ENCODE assay signal across 23 mouse cellular contexts in genomic region chr12:51326819-51327218, GRCm38 (mm10). TPM values are rescaled to one million over a fixed set of nuclear protein-coding genes. Genes with fewer than 3 reads are reported as not detected.
A peak's percentile ranks its signal among the peaks of the same experiment; 100 is the strongest.
DNase-seq lines count a peak whose midpoint lies in the region; ATAC-seq and TF ChIP-seq lines count a peak whose summit lies in the region.
"Had no signal": no experiment of that assay in that cellular context is flagged by ENCODE, and none has a peak within 500 bp of the region (broad histone marks: within the 10 kb centered on the region; RNA-seq: fewer than 3 reads in every experiment).

No protein-coding gene starts in this region.

- no peaks in the 10 kb centered on the region for H3K27me3 ChIP-seq in liver, postnatal 0 days (ENCODE audit: insufficient read depth, low read length)
- H3K27me3 ChIP-seq: forebrain, embryonic 13.5 days; heart, embryonic 12.5 days; heart, embryonic 15.5 days; Patski had no signal

- H3K36me3 ChIP-seq in liver, postnatal 0 days (replicated peaks; ENCODE audit: insufficient read depth, low read length): no peaks in the 10 kb centered on the region
- H3K36me3 ChIP-seq: forebrain, embryonic 10.5 days; heart, embryonic 12.5 days; heart, embryonic 15.5 days had no signal

- H3K4me1 ChIP-seq in liver, postnatal 0 days (ENCODE audit: insufficient read depth): no peaks in the 10 kb centered on the region
- H3K4me1 ChIP-seq: forebrain, embryonic 13.5 days; heart, embryonic 12.5 days; heart, embryonic 15.5 days had no signal

- no peak for TF ChIP-seq CTCF in liver, postnatal 0 days (IDR thresholded peaks at IDR 0.05; ENCODE audit: low read depth)

- H3K9ac ChIP-seq in liver, postnatal 0 days (replicated peaks): no peak overlapping the region
- H3K9ac ChIP-seq: forebrain, embryonic 13.5 days; heart, embryonic 12.5 days; heart, embryonic 15.5 days; hindbrain, embryonic 14.5 days had no signal

- H3K9me3 ChIP-seq in liver, postnatal 0 days (ENCODE audit: low read length): no peaks in the 10 kb centered on the region
- H3K9me3 ChIP-seq: forebrain, embryonic 10.5 days; forebrain, embryonic 13.5 days; heart, embryonic 12.5 days; heart, embryonic 15.5 days had no signal

- no peak for ATAC-seq in liver, postnatal 0 days
- ATAC-seq: forebrain, embryonic 13.5 days; forebrain, embryonic 16.5 days; hindbrain, postnatal 0 days; Patski had no signal

- TF ChIP-seq EP300 in liver, postnatal 0 days (IDR thresholded peaks at IDR 0.05; ENCODE audit: low read depth): no peak

- H3K4me3 ChIP-seq in liver, postnatal 0 days (ENCODE audit: low read depth, low read length): no peak overlapping the region
- H3K4me3 ChIP-seq: forebrain, embryonic 10.5 days; forebrain, embryonic 13.5 days; heart, embryonic 12.5 days; heart, embryonic 15.5 days had no signal

- DNase-seq in heart, adult 11 months: peak; percentile 7
- DNase-seq in heart, postnatal 14 days: no peak
- DNase-seq in NIH3T3 (ENCODE audit: low read depth): peak; percentile 6
- peak; percentile 10 for DNase-seq in lung, postnatal 25 days (ENCODE audit: low spot score)
- DNase-seq in layer of hippocampus, postnatal 36 days: no peak
- DNase-seq in liver, postnatal 0 days: no peak
- DNase-seq: adrenal gland, postnatal 10 days; adrenal gland, postnatal 36 days; cerebellum, adult 18-20 months; cerebellum, adult 9-10 months; cerebellum, postnatal 14 days; gastrocnemius, postnatal 10 days; gastrocnemius, postnatal 36 days; heart, postnatal 10 days; heart, postnatal 4 days had no signal

- no peak overlapping the region for H3K4me2 ChIP-seq in liver, postnatal 0 days (ENCODE audit: low read depth, low read length)
- H3K4me2 ChIP-seq: forebrain, embryonic 13.5 days; heart, embryonic 12.5 days; heart, embryonic 15.5 days; hindbrain, embryonic 14.5 days had no signal

- intact Hi-C loops in heart, postnatal 14 days (cut with DNase I): no loop called here

- no peak overlapping the region for H3K27ac ChIP-seq in liver, postnatal 0 days (ENCODE audit: low read depth)
- H3K27ac ChIP-seq: forebrain, embryonic 10.5 days; forebrain, embryonic 13.5 days; heart, embryonic 15.5 days; hindbrain, embryonic 14.5 days; hindbrain, postnatal 0 days had no signal

- 80% methylated on average over 3 of the region's 3 CpGs for WGBS in liver, postnatal 0 days (ENCODE audit: insufficient replicate concordance)

RNA-seq across cellular contexts. Expression of gene G2e3, which starts 21.0 kb away (rescaled TPM):
- 1 to 10 TPM; 5.2 to 5.5 TPM for total RNA-seq in heart, postnatal 14 days (2021)
- total RNA-seq in layer of hippocampus, postnatal 36 days (2021): 10 to 100 TPM; 11.4 to 12.1 TPM
- 5.2 and 6.8 TPM in 2 replicates for polyA plus RNA-seq in liver, postnatal 0 days (2015; fragmentation: Nextera tagmentation; extraction: Ambion mirVana)

RNA-seq across cellular contexts. Expression of gene Scfd1, which starts 50.5 kb away (rescaled TPM):
- total RNA-seq in heart, postnatal 14 days (2021): 10 to 100 TPM; 26.2 to 27.6 TPM
- 10 to 100 TPM; 40.2 to 40.7 TPM for total RNA-seq in layer of hippocampus, postnatal 36 days (2021)
- 29.4 and 30.8 TPM in 2 replicates for polyA plus RNA-seq in liver, postnatal 0 days (2015; fragmentation: Nextera tagmentation; extraction: Ambion mirVana)

Comparison
In these comparisons a context has a peak if more than half of its experiments do, and no peak if none do; other contexts are left out.
1. DNase-seq: peak in heart, adult 11 months (single experiment), NIH3T3 (single experiment) and lung, postnatal 25 days (single experiment); none in heart, postnatal 14 days (0 of 2), layer of hippocampus, postnatal 36 days (0 of 2) and liver, postnatal 0 days (single experiment).